In genomic region chr2:103662121-103662520, GRCm38 (mm10) we compare ENCODE assay signal across 8 mouse cellular contexts.
DNase-seq lines count a peak whose midpoint lies in the region; ATAC-seq lines count a peak whose summit lies in the region.

No protein-coding gene starts in this region.

- H3K9me3 ChIP-seq in heart, embryonic 13.5 days, result no peaks in the 10 kb centered on the region

- no peaks in the 10 kb centered on the region for H3K27me3 ChIP-seq in heart, embryonic 13.5 days (replicated peaks)

- H3K27ac ChIP-seq in heart, embryonic 13.5 days (replicated peaks), result peak overlapping the region; percentile 90

- ATAC-seq in heart, embryonic 13.5 days (ENCODE audit: extremely low read depth, insufficient number of reproducible peaks, low FRiP score, low TSS enrichment), result peak; percentile 40; the same call in 1 of the 2 replicates
- peak; percentile 80 for ATAC-seq in monocyte, adult 5-6 weeks (replicated peaks; ENCODE audit: insufficient number of reproducible peaks, low FRiP score, low TSS enrichment, poor library complexity, severe bottlenecking)

- no peak overlapping the region; the same call in 1 of the 2 replicates for H3K4me2 ChIP-seq in heart, embryonic 13.5 days

- H3K4me1 ChIP-seq in heart, embryonic 13.5 days, result peaks cover 72% of the 10 kb centered on the region

- WGBS in heart, embryonic 13.5 days, result 24% methylated on average over 4 of the region's 4 CpGs

- no peak overlapping the region for H3K4me3 ChIP-seq in heart, embryonic 13.5 days

- peak; percentile 74 to 81 for DNase-seq in frontal cortex, adult 2 months (ENCODE audit: extremely low spot score in 1 of 2, low spot score in 1 of 2)
- DNase-seq in frontal cortex, postnatal 25 days (ENCODE audit: low spot score in 2 of 2), result no peak
- DNase-seq in B cell, adult 2 months, result peak; percentile 61 to 67
- DNase-seq in cerebellum, adult 18-20 months, result peak; percentile 25 to 28
- DNase-seq in ovary, postnatal 36 days (ENCODE audit: low spot score), result no peak
- no peak for DNase-seq in kidney, postnatal 4 days

- H3K9ac ChIP-seq in heart, embryonic 13.5 days, result peak overlapping the region; percentile 64

- no peaks in the 10 kb centered on the region for H3K36me3 ChIP-seq in heart, embryonic 13.5 days

Comparison
In these comparisons a context has a peak if more than half of its experiments do, and no peak if none do; other contexts are left out.
1. DNase-seq: peak in frontal cortex, adult 2 months (2 of 2), B cell, adult 2 months (2 of 2) and cerebellum, adult 18-20 months (2 of 2); none in frontal cortex, postnatal 25 days (0 of 2), ovary, postnatal 36 days (single experiment) and kidney, postnatal 4 days (0 of 2).